Mouse (Mus musculus) heart, embryonic 15.5 days (tissue): Measurements from ENCODE around the gene Cntfr. TPM values are rescaled to one million over a fixed set of nuclear protein-coding genes. Genes with fewer than 3 reads are reported as not detected.
"Not testable (repeated sequence)": the region's sequence is repeated elsewhere in the genome, so short reads cannot be mapped to it uniquely, and the experiment has no call there.

Experiments used
- ATAC-seq: fragments of 200-750 bp; cut with Nextera tagmentation; replicated peaks from 2 replicates; pipeline ENCODE4 v1.8.0; 2017; ENCODE audit warnings: low read depth, moderate TSS enrichment; ENCODE audit not compliant: insufficient number of reproducible peaks, insufficient read depth, low FRiP score
- H3K27ac ChIP-seq: fragments of 300-500 bp; sonication (generic); 2 replicates; pipeline ENCODE4 v1.5.1; 2015; ENCODE audit warnings: mild to moderate bottlenecking, inconsistent platforms
- H3K27me3 ChIP-seq: fragments of 300-500 bp; sonication (generic); 2 replicates; pipeline ENCODE4 v1.6.1; 2015; ENCODE audit warnings: inconsistent platforms
- H3K36me3 ChIP-seq: fragments of 300-500 bp; sonication (generic); 2 replicates; pipeline ENCODE4 v1.6.1; 2015; ENCODE audit warnings: mild to moderate bottlenecking, inconsistent platforms
- H3K4me1 ChIP-seq: fragments of 300-500 bp; sonication (generic); replicated peaks from 2 replicates; pipeline ENCODE4 v1.6.1; 2015; ENCODE audit warnings: inconsistent platforms
- H3K4me2 ChIP-seq: fragments of 300-500 bp; sonication (generic); 2 replicates; pipeline ENCODE4 v1.6.1; 2015; ENCODE audit warnings: inconsistent platforms, mild to moderate bottlenecking, moderate library complexity
- H3K4me3 ChIP-seq: fragments of 300-500 bp; sonication (generic); 2 replicates; pipeline ENCODE4 v1.5.1; 2015; ENCODE audit warnings: mild to moderate bottlenecking, inconsistent platforms
- H3K9ac ChIP-seq: fragments of 300-500 bp; sonication (generic); 2 replicates; pipeline ENCODE4 v1.6.1; 2015; ENCODE audit warnings: mild to moderate bottlenecking, inconsistent platforms
- H3K9me3 ChIP-seq: fragments of 300-500 bp; sonication (generic); replicated peaks from 2 replicates; pipeline ENCODE4 v1.6.1; 2016; ENCODE audit warnings: inconsistent platforms
- WGBS: fragments of 180-500 bp; shearing (Covaris S2); methylation state at CpG from one replicate; pipeline ENCODE4 v1.1.7; 2015; ENCODE audit warnings: mixed read lengths; 5-methylcytosine and 5-hydroxymethylcytosine counted together
- polyA plus RNA-seq: library from polyadenylated mRNA; unstranded; fragments of >200 nt; fragmentation: Nextera tagmentation; extraction: Ambion mirVana; gene quantifications from 2 replicates; pipeline ENCODE4 v1.2.1, GENCODE M21; 2015

The Cntfr gene
- polyA plus RNA-seq, result 2.0 and 3.9 TPM in 2 replicates

- not testable (repeated sequence) for ATAC-seq, H3K4me1 ChIP-seq, H3K27ac ChIP-seq, H3K27me3 ChIP-seq, H3K9ac ChIP-seq, H3K36me3 ChIP-seq, H3K9me3 ChIP-seq
- Histone ChIP-seq H3K4me3 (peak within 1 kb of the TSS; percentile 21; the same call in 1 of the 2 replicates), H3K4me2 (peak within 1 kb of the TSS; percentile 52)
- 8% methylated on average over 34 of the region's 40 CpGs for WGBS
These were observed at the start of gene Cntfr for GRCm38 (mm10) chr4:41696930-41697841. Gene Cntfr, minus strand, starts transcription at chr4:41697089.

GRCm38 (mm10) chr4:41745021-41745420 lies 48.1 kb upstream of the Cntfr start:
- H3K4me3 ChIP-seq, result no peak overlapping the region
- peaks cover 5% of the 10 kb centered on the region; the same call in 1 of the 2 replicates for H3K36me3 ChIP-seq
- H3K27ac ChIP-seq, result no peak overlapping the region
- H3K9me3 ChIP-seq, result 0 out of 2 replicates have a peak, but pooled peaks cover 6% of the 10 kb centered on the region
- ATAC-seq, result no peak
- no peak overlapping the region for H3K9ac ChIP-seq
- 52% methylated on average over 1 of the region's 1 CpGs for WGBS
- H3K27me3 ChIP-seq, result no peaks in the 10 kb centered on the region
- H3K4me1 ChIP-seq, result peaks cover 8% of the 10 kb centered on the region
- H3K4me2 ChIP-seq, result no peak overlapping the region

- no peak overlapping the region for H3K9ac ChIP-seq
- H3K4me3 ChIP-seq, result no peak overlapping the region
- H3K27me3 ChIP-seq, result no peaks in the 10 kb centered on the region
- peaks cover 11% of the 10 kb centered on the region for H3K4me1 ChIP-seq
- peaks cover 7% of the 10 kb centered on the region for H3K36me3 ChIP-seq
- 77% methylated on average over 2 of the region's 2 CpGs for WGBS
- no peak overlapping the region for H3K27ac ChIP-seq
- no peak for ATAC-seq
- H3K4me2 ChIP-seq, result no peak overlapping the region
- H3K9me3 ChIP-seq, result 0 out of 2 replicates have a peak, but pooled peaks cover 6% of the 10 kb centered on the region
These were observed 47.2 kb upstream of the Cntfr start for GRCm38 (mm10) chr4:41744131-41744530.

GRCm38 (mm10) chr4:41741158-41741560 lies 44.3 kb upstream of the Cntfr start:
- Histone ChIP-seq H3K4me3 (peak overlapping the region; percentile 74), H3K9me3 (0 out of 2 replicates have a peak, but pooled peaks cover 4% of the 10 kb centered on the region), H3K27me3 (no peaks in the 10 kb centered on the region), H3K4me2 (peak overlapping the region; percentile 94), H3K27ac (peak overlapping the region; percentile 82), H3K36me3 (peaks cover 6% of the 10 kb centered on the region; the same call in 1 of the 2 replicates), H3K9ac (peak overlapping the region; percentile 72), H3K4me1 (peaks cover 11% of the 10 kb centered on the region)
- under 1% methylated on average over 27 of the region's 27 CpGs for WGBS
- peak; percentile 97 for ATAC-seq

- peak; percentile 77 for ATAC-seq
- Histone ChIP-seq H3K9ac (peak overlapping the region; percentile 72), H3K4me3 (peak overlapping the region; percentile 74), H3K27ac (peak overlapping the region; percentile 82), H3K9me3 (no peaks in the 10 kb centered on the region), H3K4me2 (peak overlapping the region; percentile 94), H3K4me1 (peaks cover 11% of the 10 kb centered on the region), H3K36me3 (peaks cover 6% of the 10 kb centered on the region; the same call in 1 of the 2 replicates), H3K27me3 (peaks cover 2% of the 10 kb centered on the region; the same call in 1 of the 2 replicates)
- WGBS, result 2% methylated on average over 48 of the region's 48 CpGs
These were observed 43.7 kb upstream of the Cntfr start for GRCm38 (mm10) chr4:41740380-41741157.

DNA sequence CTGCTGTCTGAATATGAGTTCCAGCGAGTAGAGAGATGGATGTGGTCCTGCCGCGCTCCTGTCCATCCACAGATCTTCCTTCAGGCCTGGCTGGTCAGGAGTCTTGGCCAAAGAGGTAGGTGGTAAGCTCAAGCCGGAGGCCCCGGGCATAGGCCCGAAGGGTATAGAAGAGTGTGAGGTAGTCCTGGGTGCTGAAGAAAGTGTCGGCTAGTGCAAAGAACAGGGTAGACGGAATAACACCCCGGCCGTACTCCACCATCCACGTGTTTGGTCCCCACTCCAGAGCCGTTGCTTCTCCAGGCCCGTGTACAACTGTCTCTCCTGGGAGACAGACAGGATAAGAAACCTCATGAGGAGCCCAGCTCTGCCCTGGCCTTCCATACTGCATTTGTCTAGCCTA lies 42.4 kb upstream of the Cntfr start:
- no peak overlapping the region for H3K4me3 ChIP-seq
- H3K4me1 ChIP-seq, result peaks cover 11% of the 10 kb centered on the region
- H3K9me3 ChIP-seq, result no peaks in the 10 kb centered on the region
- peaks cover 6% of the 10 kb centered on the region; the same call in 1 of the 2 replicates for H3K36me3 ChIP-seq
- peaks cover 8% of the 10 kb centered on the region; the same call in 1 of the 2 replicates for H3K27me3 ChIP-seq
- whole genome bisulfite sequencing, result 91% methylated on average over 13 of the region's 13 CpGs
- ATAC-seq, result no peak
- no peak overlapping the region for H3K9ac ChIP-seq
- no peak overlapping the region for H3K27ac ChIP-seq
- no peak overlapping the region for H3K4me2 ChIP-seq

- ATAC-seq, result no peak
- no peak overlapping the region for H3K4me2 ChIP-seq
- WGBS, result 71% methylated on average over 1 of the region's 1 CpGs
- H3K4me1 ChIP-seq, result peaks cover 11% of the 10 kb centered on the region
- no peak overlapping the region for H3K27ac ChIP-seq
- H3K4me3 ChIP-seq, result no peak overlapping the region
- H3K9me3 ChIP-seq, result no peaks in the 10 kb centered on the region
- H3K9ac ChIP-seq, result no peak overlapping the region
- peaks cover 6% of the 10 kb centered on the region; the same call in 1 of the 2 replicates for H3K36me3 ChIP-seq
- peaks cover 17% of the 10 kb centered on the region for H3K27me3 ChIP-seq
These were observed 41.3 kb upstream of the Cntfr start for GRCm38 (mm10) chr4:41738256-41738603.

GRCm38 (mm10) chr4:41737602-41738255 lies 40.8 kb upstream of the Cntfr start:
- Histone ChIP-seq H3K4me1 (peaks cover 11% of the 10 kb centered on the region), H3K27ac (no peak overlapping the region), H3K9ac (no peak overlapping the region), H3K9me3 (no peaks in the 10 kb centered on the region), H3K27me3 (peaks cover 22% of the 10 kb centered on the region), H3K36me3 (peaks cover 6% of the 10 kb centered on the region; the same call in 1 of the 2 replicates), H3K4me3 (no peak overlapping the region), H3K4me2 (no peak overlapping the region)
- WGBS, result 40% methylated on average over 8 of the region's 8 CpGs
- ATAC-seq, result no peak

- H3K27ac ChIP-seq, result no peak within 1 kb of the TSS
- H3K4me2 ChIP-seq, result peak within 1 kb of the TSS; percentile 86
- 2% methylated on average over 50 of the region's 50 CpGs for WGBS
- 0 out of 2 replicates have a peak, but pooled peaks have one; percentile 37 for ATAC-seq
- no peaks in the 10 kb centered on the region for H3K9me3 ChIP-seq
- peaks cover 81% of the 10 kb centered on the region for H3K27me3 ChIP-seq
- peak within 1 kb of the TSS; percentile 46 for H3K4me3 ChIP-seq
- no peaks in the 10 kb centered on the region for H3K36me3 ChIP-seq
- peak within 1 kb of the TSS; percentile 43; the same call in 1 of the 2 replicates for H3K9ac ChIP-seq
- H3K4me1 ChIP-seq, result peaks cover 10% of the 10 kb centered on the region
These were observed 34.3 kb upstream of the Cntfr start, which contains the start of gene Arid3c for GRCm38 (mm10) chr4:41731052-41731765. Gene Arid3c, minus strand, starts transcription at chr4:41731142.

- Histone ChIP-seq H3K9ac (no peak overlapping the region), H3K27ac (no peak overlapping the region), H3K9me3 (no peaks in the 10 kb centered on the region), H3K4me3 (no peak overlapping the region), H3K36me3 (no peaks in the 10 kb centered on the region), H3K4me1 (peaks cover 22% of the 10 kb centered on the region), H3K4me2 (no peak overlapping the region), H3K27me3 (peaks cover 82% of the 10 kb centered on the region)
- WGBS, result 17% methylated on average over 20 of the region's 20 CpGs
- ATAC-seq, result no peak
These were observed 30.1 kb upstream of the Cntfr start for GRCm38 (mm10) chr4:41726826-41727621.
